Mouse (Mus musculus): Measurements from ENCODE around the gene F830045P16Rik.

The F830045P16Rik gene

DNA sequence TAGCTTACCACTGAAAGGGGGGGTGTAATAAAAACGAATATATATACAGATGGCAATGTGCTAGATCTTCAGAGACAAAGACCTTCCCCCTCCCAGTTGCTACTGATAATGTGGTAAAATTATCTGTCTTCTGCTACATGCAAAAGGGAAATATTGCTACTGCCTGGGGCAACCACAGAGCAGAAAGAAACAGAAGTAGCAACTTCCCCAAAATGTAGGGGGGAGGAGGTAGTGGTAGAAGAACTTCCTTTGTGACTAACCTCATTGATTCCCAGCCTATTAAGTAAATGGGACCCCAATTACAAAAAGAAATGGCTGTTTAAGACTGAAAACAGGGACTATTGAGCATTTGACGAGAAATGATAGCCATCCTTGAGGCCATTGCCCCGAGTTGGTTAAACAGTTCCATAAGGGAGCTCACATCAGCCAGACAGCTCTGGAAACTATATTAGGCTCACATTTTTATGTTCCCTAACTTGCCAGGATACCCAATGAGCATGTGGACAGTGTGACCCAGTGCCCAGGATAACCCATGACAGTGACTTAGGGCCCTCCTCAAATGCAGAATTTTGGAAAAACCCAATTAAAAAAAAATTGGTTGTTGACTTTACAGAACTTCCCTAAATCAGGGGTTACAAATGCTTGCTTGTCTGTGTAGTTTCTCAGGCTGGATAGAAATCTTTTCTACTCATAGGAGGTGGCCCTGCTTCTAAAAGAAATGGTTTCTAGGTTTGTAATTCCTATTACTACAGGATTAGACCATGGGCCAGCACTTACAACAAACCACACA, 46.7 kb downstream of the F830045P16Rik start:
- no peak for DNase-seq (ENCODE audit: low read depth)

DNA sequence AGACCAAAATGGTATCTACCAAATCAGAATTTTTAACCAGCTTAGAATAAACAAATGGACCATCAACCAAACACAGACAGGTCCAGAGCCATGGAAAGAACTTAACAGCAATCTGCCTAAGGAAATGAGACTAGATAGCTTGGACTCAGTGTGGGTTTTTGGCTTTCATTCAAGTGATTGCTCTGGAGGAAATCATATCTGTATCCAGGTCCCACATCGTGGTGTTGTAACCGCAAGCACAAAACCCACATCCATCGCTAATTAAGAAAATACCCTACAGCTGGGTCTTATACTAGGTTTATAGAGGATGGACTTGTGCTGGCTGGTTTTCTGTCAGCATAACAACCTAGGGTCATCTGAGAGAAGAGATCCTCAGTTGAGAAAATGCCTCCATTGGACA, 53.3 kb downstream of the F830045P16Rik start:
- no peak for DNase-seq (ENCODE audit: low read depth)

DNA sequence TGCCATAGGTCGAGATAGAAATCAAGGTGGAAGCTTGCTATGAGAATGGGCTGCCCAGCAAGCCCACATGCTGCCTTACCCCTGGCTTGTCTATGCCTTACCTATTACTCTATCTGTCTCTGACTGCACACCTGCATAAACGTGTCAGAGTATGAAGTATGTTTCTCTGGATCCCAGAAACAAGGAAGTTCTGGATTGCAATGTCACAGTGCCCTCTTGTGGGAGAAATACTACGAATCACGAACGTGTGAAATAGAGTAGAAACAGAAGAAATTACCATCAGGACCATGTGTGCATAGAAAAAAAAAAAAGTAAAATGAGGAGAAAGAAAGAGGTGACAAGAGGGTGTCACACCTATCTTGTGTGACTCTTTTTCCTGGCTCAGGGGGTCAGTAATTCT, 64.5 kb downstream of the F830045P16Rik start:
- peak; percentile 14 for DNase-seq (ENCODE audit: low read depth)

DNA sequence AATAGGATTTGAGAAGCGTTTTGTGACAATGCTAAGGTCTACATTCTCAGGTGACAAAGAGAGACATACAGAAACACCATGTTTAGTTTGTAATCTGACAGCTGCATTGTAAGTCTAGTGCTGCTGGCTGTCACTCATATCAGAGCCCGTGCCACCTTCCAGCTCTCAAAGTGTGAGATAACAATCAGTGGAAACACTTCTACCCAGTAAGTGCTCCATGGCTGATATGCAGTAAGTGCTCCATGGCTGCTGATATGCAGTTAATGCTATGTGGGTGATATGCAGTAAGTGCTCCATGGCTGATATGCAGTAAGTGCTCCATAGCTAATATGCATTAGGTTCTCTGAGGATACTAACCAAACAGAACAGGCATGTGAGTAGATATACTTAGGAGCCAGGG, 65.6 kb downstream of the F830045P16Rik start:
- DNase-seq (ENCODE audit: low read depth): no peak

DNA sequence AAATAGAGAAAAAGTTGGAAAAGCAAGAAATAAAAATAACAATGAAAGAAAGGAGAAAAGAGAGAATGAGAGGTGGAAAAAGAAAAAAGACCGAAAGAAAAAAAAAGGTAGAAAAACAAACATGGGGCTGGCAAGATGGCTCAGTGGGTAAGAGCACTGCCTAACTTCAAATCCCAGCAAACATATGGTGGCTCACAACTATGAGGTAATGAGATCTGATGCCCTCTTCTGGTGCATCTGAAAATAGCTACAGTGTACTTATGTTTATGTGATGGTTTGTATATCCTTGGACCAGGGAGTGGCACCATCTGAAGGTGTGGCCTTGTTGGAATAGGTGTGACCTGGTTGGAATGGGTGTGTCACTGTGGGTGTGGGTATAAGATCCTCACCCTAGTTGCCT, 97.6 kb downstream of the F830045P16Rik start:
- peak; percentile 38 for DNase-seq (ENCODE audit: low read depth)

DNA sequence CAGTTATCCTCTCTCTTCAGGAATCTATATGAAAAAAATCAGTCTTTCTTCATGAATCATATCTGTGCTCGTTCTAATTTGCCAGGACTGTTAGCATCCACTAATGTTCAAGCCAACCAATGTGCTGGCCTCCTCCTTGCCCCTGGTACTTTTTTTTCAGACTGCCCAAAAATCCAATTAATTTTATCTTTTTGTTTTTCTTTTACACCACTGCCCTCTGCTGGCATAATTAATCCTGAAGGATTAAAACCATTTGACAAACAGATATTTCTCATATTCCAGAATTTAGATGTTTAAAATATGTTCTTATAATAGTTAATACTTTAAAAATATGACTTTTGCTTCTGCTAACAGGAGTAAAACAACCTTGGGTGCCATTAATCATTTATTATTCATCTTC, 101.2 kb downstream of the F830045P16Rik start:
- peak; percentile 17 for DNase-seq (ENCODE audit: low read depth)

DNA sequence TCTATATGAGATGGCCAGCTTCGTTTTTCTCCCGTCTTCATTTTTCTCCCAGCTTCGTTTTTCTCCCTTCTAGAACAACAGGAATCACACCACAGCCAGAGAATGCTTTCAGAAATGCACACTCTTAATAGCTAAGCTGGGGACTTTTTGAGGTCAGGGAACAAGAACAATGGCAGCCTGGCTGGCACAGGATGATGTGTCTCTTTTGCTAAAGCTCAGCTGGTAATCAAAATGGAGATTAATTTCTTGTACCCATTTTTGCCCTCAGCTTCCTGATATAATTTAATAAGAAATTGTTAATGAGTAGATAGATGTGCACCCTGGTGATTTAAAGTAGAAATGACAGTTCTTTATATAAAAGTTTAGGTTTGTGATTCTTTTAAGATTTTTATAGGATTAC, 112.7 kb downstream of the F830045P16Rik start:
- DNase-seq (ENCODE audit: low read depth): no peak

DNA sequence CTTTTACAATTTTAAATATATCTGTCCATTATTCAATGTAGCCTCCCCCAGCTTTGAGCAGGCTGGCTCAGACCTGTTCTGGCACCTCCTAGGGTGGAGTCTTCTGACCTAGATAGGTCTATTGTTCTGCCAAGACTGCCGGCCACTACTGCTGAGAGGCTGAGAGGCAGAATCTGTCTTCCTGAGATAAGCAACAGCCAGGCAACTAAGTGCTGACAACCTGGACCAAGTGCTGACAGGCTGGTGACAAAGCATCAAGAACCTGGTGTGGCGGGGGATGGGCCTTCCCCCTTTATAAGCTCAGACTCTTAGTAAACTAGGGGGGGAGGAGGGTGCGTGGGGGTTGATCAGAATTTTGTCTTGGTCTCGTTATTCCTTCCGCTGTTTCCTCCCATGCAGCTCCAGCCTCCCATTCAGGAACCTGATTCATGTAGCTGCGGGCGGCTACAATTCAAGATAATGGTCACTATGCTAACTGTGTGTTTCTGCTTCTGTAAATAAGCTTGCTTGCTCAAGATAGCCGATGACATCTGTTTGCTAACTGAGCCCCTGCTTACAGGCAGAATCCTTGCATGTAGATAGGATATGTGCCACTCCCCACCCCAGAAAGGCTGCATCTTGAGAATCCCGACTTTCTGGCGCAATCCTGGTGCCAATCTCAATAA, 115.4 kb downstream of the F830045P16Rik start:
- no peak for DNase-seq (ENCODE audit: low read depth)

DNA sequence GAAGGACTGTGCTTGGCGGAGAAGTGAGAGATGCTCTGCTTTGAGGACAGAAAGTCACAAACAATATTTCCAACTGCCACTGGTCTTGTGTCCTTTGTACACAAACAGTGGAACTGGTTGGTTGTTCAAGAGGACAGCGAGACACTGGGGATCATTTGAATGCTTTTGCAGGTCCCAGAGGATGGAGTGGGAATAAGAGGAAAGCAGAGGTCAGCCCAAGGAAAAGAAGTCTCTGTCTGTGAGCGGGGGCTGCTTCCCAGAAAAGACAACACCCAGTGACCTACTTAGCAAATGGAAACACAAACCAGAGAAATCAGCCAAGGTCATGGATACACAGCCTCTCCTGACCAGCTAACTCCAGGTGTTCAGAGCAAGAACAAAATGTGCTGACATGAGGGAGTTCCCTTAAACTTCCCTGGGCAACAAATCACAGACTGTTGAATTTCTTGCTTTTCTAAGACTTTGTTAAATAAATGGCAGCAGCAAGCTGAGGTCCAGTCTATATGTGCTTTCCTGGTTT, 117.0 kb downstream of the F830045P16Rik start:
- DNase-seq (ENCODE audit: low read depth): no peak

DNA sequence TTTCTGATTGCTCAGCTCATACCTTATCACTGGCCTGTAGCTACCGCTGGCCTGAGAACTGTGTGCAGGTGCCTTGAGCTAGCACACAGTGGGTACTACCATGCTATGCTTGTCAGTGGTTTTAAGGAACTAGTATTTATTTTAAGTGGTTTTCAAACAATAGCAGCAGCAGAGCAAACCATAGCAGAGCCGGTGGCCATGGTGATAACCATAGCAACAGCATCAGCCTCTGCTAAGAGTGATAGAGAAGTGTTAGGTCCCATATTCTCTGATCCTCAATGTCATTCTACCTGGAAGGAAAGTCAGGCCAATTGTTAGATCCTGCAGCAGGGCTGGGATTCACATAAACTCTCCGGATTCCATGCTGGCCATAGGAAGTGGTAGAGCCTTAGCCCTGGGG, 121.8 kb downstream of the F830045P16Rik start:
- DNase-seq (ENCODE audit: low read depth): no peak

DNA sequence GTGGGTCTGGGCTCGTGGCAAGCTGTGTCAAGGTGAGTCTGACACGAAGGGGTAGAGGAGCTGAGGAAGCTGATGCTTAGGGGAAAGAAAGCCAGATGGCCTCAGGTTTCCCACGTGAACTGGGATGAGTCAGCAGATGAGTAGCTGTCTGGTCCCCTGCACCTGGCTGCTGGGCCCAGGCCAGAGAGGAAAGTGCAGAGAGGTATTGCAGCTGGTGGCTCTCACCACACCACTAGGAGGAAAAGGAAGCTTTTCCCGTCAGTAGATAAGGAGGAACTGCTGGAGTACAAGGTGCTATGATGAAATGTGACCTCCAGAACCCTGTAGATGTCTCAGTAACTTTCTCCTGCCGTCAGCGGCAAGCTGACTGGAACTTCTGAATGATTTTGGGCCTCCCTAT, 122.9 kb downstream of the F830045P16Rik start:
- DNase-seq (ENCODE audit: low read depth): no peak

DNA sequence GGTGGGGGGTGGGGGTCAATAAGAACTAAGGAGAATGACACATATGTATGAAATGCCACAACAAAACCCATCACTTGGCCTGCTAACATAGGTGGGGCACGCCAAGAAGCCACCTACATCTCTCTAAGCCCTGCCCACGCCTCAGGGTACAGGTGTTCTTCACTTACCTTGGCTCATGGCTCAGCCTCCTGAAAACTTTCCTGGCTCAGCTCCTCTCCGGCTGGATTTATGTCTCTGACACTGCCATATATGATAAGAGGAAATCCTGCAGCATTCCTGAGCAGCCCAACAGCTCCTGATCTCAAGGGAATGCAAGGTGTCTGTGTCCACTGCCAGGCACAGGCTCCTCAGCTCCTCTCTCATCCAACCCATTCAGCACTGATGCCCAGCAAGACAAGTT, 124.8 kb downstream of the F830045P16Rik start:
- no peak for DNase-seq (ENCODE audit: low read depth)

DNA sequence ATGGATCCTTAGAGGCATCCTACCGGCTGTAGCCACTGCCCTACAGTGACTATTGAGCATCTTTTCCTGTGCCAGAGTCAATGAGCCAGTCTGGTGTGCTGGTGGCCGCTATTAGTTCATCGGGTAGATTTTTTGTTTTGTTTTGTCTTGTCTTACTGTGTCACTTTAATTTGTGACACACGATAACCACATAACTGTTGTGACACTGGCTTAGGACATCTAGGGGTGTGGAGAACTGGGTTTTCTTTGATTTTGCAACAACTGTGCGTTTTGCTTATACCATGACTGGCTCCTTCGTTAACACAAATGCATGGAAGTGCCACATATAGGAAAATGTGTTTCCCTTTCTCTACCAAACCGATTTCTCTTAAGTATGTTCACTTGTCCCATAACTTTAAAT, 126.1 kb downstream of the F830045P16Rik start:
- DNase-seq (ENCODE audit: low read depth): no peak

DNA sequence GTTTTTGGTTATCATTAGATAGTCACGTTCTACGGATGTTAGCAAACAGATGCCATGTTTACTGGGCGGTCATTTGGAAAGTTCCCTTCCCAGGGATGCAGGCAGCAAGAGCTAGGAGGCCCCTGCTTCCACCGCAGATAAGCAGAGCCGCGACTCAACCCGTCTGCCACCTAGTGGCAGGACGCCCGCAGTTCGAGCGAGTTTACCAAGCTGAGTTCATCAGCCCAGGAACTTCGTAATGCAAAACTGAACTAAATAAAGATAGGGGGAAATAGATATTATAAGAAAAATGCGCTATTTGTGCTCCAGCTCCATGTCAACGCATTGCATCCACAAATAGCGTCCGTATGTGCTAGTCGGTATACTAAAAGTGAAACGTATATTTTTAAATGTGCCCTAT, 127.9 kb downstream of the F830045P16Rik start:
- peak; percentile 53 for DNase-seq (ENCODE audit: low read depth)

All from induced T-regulatory cell, adult 2 months (primary cell).